11 mouse cellular contexts compared by ENCODE assay signal in genomic region chr5:121766038-121766773, GRCm38 (mm10). TPM values are rescaled to one million over a fixed set of nuclear protein-coding genes. Genes with fewer than 3 reads are reported as not detected.
DNase-seq lines count a peak whose midpoint lies in the region; ATAC-seq and TF ChIP-seq lines count a peak whose summit lies in the region.
"Had no signal": no experiment of that assay in that cellular context is flagged by ENCODE, and none has a peak within 500 bp of the region (broad histone marks: within the 10 kb centered on the region; RNA-seq: fewer than 3 reads in every experiment).

No protein-coding gene starts in this region.

- no peaks in the 10 kb centered on the region for H3K9me3 ChIP-seq in stomach, postnatal 0 days (ENCODE audit: control insufficient read depth, low read length)
- no peaks in the 10 kb centered on the region for H3K9me3 ChIP-seq in forebrain, embryonic 10.5 days
- H3K9me3 ChIP-seq: hindbrain, embryonic 15.5 days had no signal

- WGBS in liver, adult 2 months = 65% methylated on average over 4 of the region's 4 CpGs
- 72% methylated on average over 4 of the region's 4 CpGs for WGBS in stomach, postnatal 0 days
- WGBS in forebrain, embryonic 10.5 days = 97% methylated on average over 4 of the region's 4 CpGs

- H3K79me2 ChIP-seq in liver, adult 2 months (ENCODE audit: control insufficient read depth, insufficient read depth, low read length) = peaks cover 50% of the 10 kb centered on the region
- peaks cover 94% of the 10 kb centered on the region for H3K79me2 ChIP-seq in C2C12 (ENCODE audit: control insufficient read depth, insufficient read depth)

- H3K4me2 ChIP-seq in stomach, postnatal 0 days (replicated peaks; ENCODE audit: low read depth) = no peak overlapping the region
- H3K4me2 ChIP-seq: hindbrain, embryonic 15.5 days had no signal

- H3K36me3 ChIP-seq in liver, adult 2 months (ENCODE audit: control insufficient read depth, insufficient read depth, low read length) = peaks cover 48% of the 10 kb centered on the region
- H3K36me3 ChIP-seq in C2C12 (ENCODE audit: control insufficient read depth, insufficient read depth) = peaks cover 14% of the 10 kb centered on the region
- H3K36me3 ChIP-seq in stomach, postnatal 0 days (ENCODE audit: control insufficient read depth, insufficient read depth, low read length) = no peaks in the 10 kb centered on the region; the same call in 1 of the 2 replicates
- H3K36me3 ChIP-seq in forebrain, embryonic 10.5 days (replicated peaks) = peaks cover 74% of the 10 kb centered on the region
- H3K36me3 ChIP-seq: hindbrain, embryonic 15.5 days had no signal

- peaks cover 15% of the 10 kb centered on the region for H3K79me3 ChIP-seq in C2C12 (ENCODE audit: low read depth)

- peak; percentile 4; the same call in 1 of the 2 replicates for TF ChIP-seq CTCF in liver, adult 2 months (IDR thresholded peaks at IDR 0.05; ENCODE audit: low read depth, low read length)
- TF ChIP-seq CTCF in C2C12 (IDR thresholded peaks at IDR 0.05; ENCODE audit: control insufficient read depth, insufficient read depth, insufficient read length) = no peak
- TF ChIP-seq CTCF in stomach, postnatal 0 days (IDR thresholded peaks at IDR 0.05; ENCODE audit: low read depth) = peak; percentile 48

- H3K4me1 ChIP-seq in liver, adult 2 months (ENCODE audit: control insufficient read depth, insufficient read depth, low read length) = peaks cover 23% of the 10 kb centered on the region
- H3K4me1 ChIP-seq in stomach, postnatal 0 days (replicated peaks; ENCODE audit: control insufficient read depth, insufficient read depth) = no peaks in the 10 kb centered on the region
- H3K4me1 ChIP-seq in forebrain, embryonic 10.5 days = no peaks in the 10 kb centered on the region
- H3K4me1 ChIP-seq: hindbrain, embryonic 15.5 days had no signal

- no peak for DNase-seq in liver, adult 2 months (ENCODE audit: extremely low read depth, low read depth, low spot score)
- DNase-seq in liver = no peak
- peak; percentile 13 for DNase-seq in MEL-GATA-1-ER (ENCODE audit: extremely low read depth, low read depth)
- DNase-seq in stomach, postnatal 0 days (ENCODE audit: low spot score) = no peak
- no peak for DNase-seq in cerebellum, adult 9-10 months
- no peak for DNase-seq in forebrain, embryonic 10.5 days (ENCODE audit: extremely low spot score, low spot score)
- DNase-seq: cerebellum, postnatal 36 days; kidney, postnatal 4 days; spleen, adult 18-20 months had no signal

- no peaks in the 10 kb centered on the region for H3K27me3 ChIP-seq in liver, adult 2 months (ENCODE audit: control insufficient read depth, insufficient read depth, low read length)
- H3K27me3 ChIP-seq in C2C12 (ENCODE audit: control insufficient read depth, insufficient read depth, insufficient read length) = no peaks in the 10 kb centered on the region
- no peaks in the 10 kb centered on the region for H3K27me3 ChIP-seq in stomach, postnatal 0 days (ENCODE audit: control insufficient read depth, insufficient read depth, low read length)
- H3K27me3 ChIP-seq in forebrain, embryonic 10.5 days (ENCODE audit: poor library complexity, severe bottlenecking) = no peaks in the 10 kb centered on the region
- H3K27me3 ChIP-seq: hindbrain, embryonic 15.5 days had no signal

- TF ChIP-seq EP300 in stomach, postnatal 0 days (optimal IDR thresholded peaks at IDR 0.05) = no peak

- no peak overlapping the region for H3K9ac ChIP-seq in liver, adult 2 months (ENCODE audit: low read depth, low read length)
- no peak overlapping the region for H3K9ac ChIP-seq in stomach, postnatal 0 days (ENCODE audit: low read length)
- H3K9ac ChIP-seq: hindbrain, embryonic 15.5 days had no signal

- ATAC-seq in stomach, postnatal 0 days (ENCODE audit: low FRiP score, low TSS enrichment) = no peak

- no peak overlapping the region for H3K27ac ChIP-seq in liver, adult 2 months (replicated peaks; ENCODE audit: insufficient read depth, low read depth, low read length)
- H3K27ac ChIP-seq in stomach, postnatal 0 days (replicated peaks) = no peak overlapping the region
- H3K27ac ChIP-seq in forebrain, embryonic 10.5 days = no peak overlapping the region
- H3K27ac ChIP-seq: hindbrain, embryonic 15.5 days had no signal

- no peak overlapping the region for H3ac ChIP-seq in C2C12 (ENCODE audit: control insufficient read depth, insufficient read length, low read depth)

- no peak for TF ChIP-seq POLR2A in liver, adult 2 months (IDR thresholded peaks at IDR 0.05; ENCODE audit: extremely low read depth, insufficient read depth, low read length)

- H3K4me3 ChIP-seq in liver, adult 2 months (ENCODE audit: insufficient read depth, low read depth, low read length) = no peak overlapping the region
- no peak overlapping the region for H3K4me3 ChIP-seq in C2C12 (ENCODE audit: insufficient read depth, poor library complexity, severe bottlenecking)
- no peak overlapping the region for H3K4me3 ChIP-seq in stomach, postnatal 0 days (ENCODE audit: low read depth, low read length)
- H3K4me3 ChIP-seq in forebrain, embryonic 10.5 days = no peak overlapping the region
- H3K4me3 ChIP-seq: hindbrain, embryonic 15.5 days had no signal

TF ChIP-seq in C2C12, 6 proteins besides CTCF, POLR2A, EP300 and RAD21:
- peak; percentile 57 for TF ChIP-seq CEBPB (IDR thresholded peaks at IDR 0.05; ENCODE audit: low read depth)
- TF ChIP-seq MYOD1 (IDR thresholded peaks at IDR 0.05; ENCODE audit: control insufficient read depth, insufficient read length, low read depth) = no peak
- no peak for TF ChIP-seq FOSL1 (IDR thresholded peaks at IDR 0.05; ENCODE audit: insufficient read depth, low read length, poor library complexity, severe bottlenecking)
- TF ChIP-seq MAX (IDR thresholded peaks at IDR 0.05) = no peak

RNA-seq across cellular contexts. Expression of gene Atxn2, which starts 55.1 kb away (rescaled TPM):
- total RNA-seq in liver, adult 2 months (2014; rRNA removed) = 58.5 and 74.7 TPM in 2 replicates
- 70.1 and 92.8 TPM in 2 replicates for polyA plus RNA-seq in liver, adult 2 months (2012; rRNA removed)
- 69.9 TPM for polyA plus RNA-seq in C2C12 (2012; fragmentation: generic; extraction: Trizol)
- polyA plus RNA-seq in stomach, postnatal 0 days (2015; fragmentation: Nextera tagmentation; extraction: Ambion mirVana) = 30.5 and 35.6 TPM in 2 replicates
- polyA plus RNA-seq in forebrain, embryonic 10.5 days (2016; fragmentation: Nextera tagmentation; extraction: Ambion mirVana) = 41.0 and 41.1 TPM in 2 replicates
